Mouse (Mus musculus) forebrain, embryonic 13.5 days (tissue): ENCODE measurements at regions not wholly inside any gene's neighbourhood (a gene's known extent, or its start where the extent isn't known, plus 50 kb on each side); places are given as distances from the start of the nearest gene placed in this dataset.
A peak's percentile ranks its signal among the peaks of the same experiment; 100 is the strongest.

ENCODE experiments used
- ATAC-seq: fragments of 200-750 bp; cut with Nextera tagmentation; 2 replicates; pipeline ENCODE4 v1.8.0; 2017
- H3K27ac ChIP-seq: fragments of 300-500 bp; sonication (generic); 2 replicates; pipeline ENCODE4 v1.5.1; 2015; ENCODE audit warnings: inconsistent platforms, mild to moderate bottlenecking, moderate library complexity
- H3K27me3 ChIP-seq: fragments of 300-500 bp; sonication (generic); 2 replicates; pipeline ENCODE4 v1.6.1; 2015; ENCODE audit warnings: mild to moderate bottlenecking, inconsistent platforms
- H3K36me3 ChIP-seq: fragments of 300-500 bp; sonication (generic); 2 replicates; pipeline ENCODE4 v1.6.1; 2015; ENCODE audit warnings: mild to moderate bottlenecking, inconsistent platforms; ENCODE audit not compliant: poor library complexity, severe bottlenecking
- H3K4me1 ChIP-seq: fragments of 300-500 bp; sonication (generic); 2 replicates; pipeline ENCODE4 v1.6.1; 2015; ENCODE audit warnings: inconsistent platforms
- H3K4me2 ChIP-seq: fragments of 300-500 bp; sonication (generic); 2 replicates; pipeline ENCODE4 v1.6.1; 2015; ENCODE audit warnings: inconsistent platforms, mild to moderate bottlenecking, moderate library complexity
- H3K4me3 ChIP-seq: fragments of 300-500 bp; sonication (generic); 2 replicates; pipeline ENCODE4 v1.5.1; 2015; ENCODE audit warnings: mild to moderate bottlenecking, inconsistent platforms
- H3K9ac ChIP-seq: fragments of 300-500 bp; sonication (generic); 2 replicates; pipeline ENCODE4 v1.6.1; 2015; ENCODE audit warnings: mild to moderate bottlenecking, inconsistent platforms
- H3K9me3 ChIP-seq: fragments of 300-500 bp; sonication (generic); replicated peaks from 2 replicates; pipeline ENCODE4 v1.6.1; 2016; ENCODE audit warnings: inconsistent platforms
- WGBS: fragments of 180-500 bp; shearing (Covaris S2); methylation state at CpG from one replicate; pipeline ENCODE4 v1.1.7; 2015; 5-methylcytosine and 5-hydroxymethylcytosine counted together

DNA sequence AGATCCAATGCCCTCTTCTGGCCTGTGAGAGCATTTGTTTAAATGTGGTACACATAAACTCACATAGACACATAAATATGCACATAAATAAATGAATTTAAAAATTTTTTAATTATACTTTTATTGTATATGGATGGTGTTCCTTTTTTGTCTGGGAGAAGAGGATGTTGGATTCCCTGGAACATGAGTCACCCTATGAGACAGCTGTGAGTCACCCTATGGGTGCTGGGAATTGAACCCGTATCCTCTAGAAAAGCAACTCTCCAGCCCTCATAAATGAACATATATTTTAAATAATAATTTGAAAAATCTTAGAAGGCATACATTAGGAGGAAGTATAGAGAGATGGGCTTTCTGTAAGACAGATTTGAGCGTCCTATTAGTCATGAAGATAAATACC is 76.1 kb upstream of the Dynlt3 start:
- Histone ChIP-seq H3K27ac (no peak overlapping the region), H3K9ac (no peak overlapping the region), H3K9me3 (no peaks in the 10 kb centered on the region), H3K4me3 (no peak overlapping the region), H3K4me1 (no peaks in the 10 kb centered on the region), H3K36me3 (no peaks in the 10 kb centered on the region), H3K4me2 (no peak overlapping the region), H3K27me3 (no peaks in the 10 kb centered on the region)
- no peak for ATAC-seq
- WGBS, result 95% methylated on average over 2 of the region's 2 CpGs

DNA sequence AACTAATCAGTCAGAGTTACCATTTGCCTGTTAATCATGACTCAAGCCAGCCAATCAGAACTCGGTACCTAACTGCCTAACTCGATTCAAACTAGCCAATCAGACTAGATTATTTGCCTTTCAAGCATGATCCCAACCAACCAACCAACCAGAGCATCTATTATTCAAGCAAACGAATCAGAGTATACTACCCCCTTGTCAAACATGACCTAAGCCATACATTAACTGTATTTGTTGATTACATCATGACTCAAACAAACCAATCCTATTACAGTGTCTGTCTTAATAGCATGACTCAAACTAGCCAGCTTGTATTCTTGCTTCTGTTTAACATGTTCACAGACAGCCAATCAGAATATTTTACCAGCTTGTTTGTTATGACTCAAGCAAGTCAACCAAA is 79.7 kb upstream of the Dynlt3 start:
- H3K4me2 ChIP-seq, result no peak overlapping the region
- H3K27me3 ChIP-seq, result no peaks in the 10 kb centered on the region
- H3K36me3 ChIP-seq, result no peaks in the 10 kb centered on the region
- no peak overlapping the region for H3K4me3 ChIP-seq
- H3K27ac ChIP-seq, result no peak overlapping the region
- WGBS, result 84% methylated on average over 3 of the region's 3 CpGs
- no peaks in the 10 kb centered on the region for H3K4me1 ChIP-seq
- H3K9ac ChIP-seq, result no peak overlapping the region
- H3K9me3 ChIP-seq, result no peaks in the 10 kb centered on the region
- no peak for ATAC-seq

DNA sequence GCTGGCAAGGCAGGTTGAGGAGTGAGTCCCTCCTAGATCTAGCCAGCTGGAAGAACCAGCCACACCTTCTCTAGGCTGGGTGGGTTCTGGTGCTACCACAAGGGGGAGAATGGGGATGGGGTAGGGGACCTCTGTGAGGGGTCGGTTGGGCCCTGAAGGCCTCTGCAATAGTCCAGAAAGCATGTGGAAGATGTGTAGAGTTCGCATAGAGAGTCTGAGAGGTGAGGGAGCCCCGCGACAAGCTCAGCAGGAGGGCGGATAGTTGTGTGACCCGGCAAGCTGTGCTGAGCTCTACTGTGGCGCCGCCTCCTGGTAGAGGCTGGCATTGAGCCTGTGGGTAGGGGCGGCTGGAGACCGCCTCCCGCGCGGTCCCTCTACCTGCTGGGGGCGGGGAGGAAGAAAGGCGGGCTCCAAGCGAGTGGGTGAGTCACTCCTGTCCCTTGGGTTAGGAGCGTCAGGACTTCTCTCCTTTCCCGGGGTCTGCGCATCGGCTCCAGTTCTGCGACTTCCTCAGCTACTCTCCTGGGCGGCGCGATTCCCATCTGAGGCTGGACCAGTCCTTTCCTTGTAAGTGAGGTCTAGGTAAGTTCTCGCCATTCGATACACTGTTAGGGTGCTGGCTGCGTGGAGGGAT is 84.6 kb upstream of the Dynlt3 start:
- H3K36me3 ChIP-seq, result no peaks in the 10 kb centered on the region
- H3K9ac ChIP-seq, result peak overlapping the region; percentile 46; the same call in 1 of the 2 replicates
- ATAC-seq, result peak; percentile 81
- WGBS, result 19% methylated on average over 21 of the region's 27 CpGs
- H3K4me2 ChIP-seq, result peak overlapping the region; percentile 56
- H3K27ac ChIP-seq, result no peak overlapping the region
- no peaks in the 10 kb centered on the region for H3K27me3 ChIP-seq
- no peaks in the 10 kb centered on the region for H3K9me3 ChIP-seq
- no peaks in the 10 kb centered on the region for H3K4me1 ChIP-seq
- peak overlapping the region; percentile 42 for H3K4me3 ChIP-seq

DNA sequence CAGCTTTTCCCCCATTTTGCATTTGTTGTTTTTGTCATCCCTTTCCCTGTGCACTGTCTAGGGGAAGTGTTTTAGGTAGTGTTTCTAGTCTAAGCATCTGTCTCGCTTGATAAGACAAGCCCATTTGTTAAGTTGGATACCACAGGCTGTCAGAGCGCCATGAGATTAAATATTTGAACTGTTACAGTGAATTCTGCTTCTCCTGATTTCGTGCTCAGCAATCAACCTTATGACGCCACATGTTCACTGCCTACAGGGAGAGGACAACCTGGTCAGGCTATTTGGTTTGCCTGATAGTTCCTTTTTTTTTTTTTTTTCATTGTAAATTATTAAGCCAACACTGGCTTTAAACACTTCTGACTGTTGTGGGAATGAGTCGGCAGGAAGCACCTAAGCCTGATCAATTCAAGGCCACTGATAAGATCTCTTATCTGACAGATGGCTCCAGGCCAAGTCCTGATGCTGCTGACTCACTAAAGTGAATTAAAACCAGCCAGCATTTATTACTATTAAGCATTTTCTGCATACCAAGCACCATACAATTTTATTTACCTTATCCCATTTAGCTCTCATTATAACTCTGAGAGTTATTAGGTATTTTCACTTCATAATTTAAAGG is 90.3 kb upstream of the Dynlt3 start:
- Histone ChIP-seq H3K27me3 (no peaks in the 10 kb centered on the region), H3K9ac (no peak overlapping the region), H3K36me3 (no peaks in the 10 kb centered on the region), H3K4me2 (no peak overlapping the region), H3K27ac (no peak overlapping the region), H3K4me1 (no peaks in the 10 kb centered on the region), H3K9me3 (no peaks in the 10 kb centered on the region), H3K4me3 (no peak overlapping the region)
- WGBS, result 80% methylated on average over 5 of the region's 5 CpGs
- ATAC-seq, result no peak

GRCm38 (mm10) chrX:9769540-9769939 is 77.2 kb upstream of the Hypm start:
- no peak overlapping the region for H3K4me2 ChIP-seq
- H3K4me1 ChIP-seq, result no peaks in the 10 kb centered on the region
- no peaks in the 10 kb centered on the region for H3K36me3 ChIP-seq
- no peak for ATAC-seq
- H3K4me3 ChIP-seq, result no peak overlapping the region
- H3K9me3 ChIP-seq, result no peaks in the 10 kb centered on the region
- no peak overlapping the region for H3K27ac ChIP-seq
- H3K27me3 ChIP-seq, result no peaks in the 10 kb centered on the region
- H3K9ac ChIP-seq, result no peak overlapping the region

DNA sequence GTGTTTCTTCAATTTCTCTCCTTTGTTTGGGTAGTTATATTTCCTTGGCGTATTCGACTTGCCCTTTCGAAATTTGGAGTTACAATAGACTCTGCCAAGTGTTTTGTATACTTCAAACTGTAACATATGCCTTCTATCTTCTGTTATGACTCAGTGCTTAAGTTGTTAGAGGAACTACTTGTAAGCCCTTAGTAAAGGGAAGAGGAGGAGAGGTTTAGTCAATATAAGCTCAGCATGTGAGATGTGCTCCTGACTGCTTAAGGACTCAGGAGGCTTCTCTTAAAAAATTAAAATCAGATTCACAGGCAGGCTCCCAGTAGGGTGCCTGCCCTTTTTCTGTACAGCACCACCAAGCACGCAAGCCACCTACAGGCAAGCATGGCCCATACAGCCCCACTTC is 69.2 kb upstream of the Hypm start:
- no peaks in the 10 kb centered on the region for H3K27me3 ChIP-seq
- no peak overlapping the region for H3K27ac ChIP-seq
- H3K9me3 ChIP-seq, result no peaks in the 10 kb centered on the region
- 77% methylated on average over 4 of the region's 4 CpGs for WGBS
- H3K9ac ChIP-seq, result no peak overlapping the region
- no peak for ATAC-seq
- H3K4me3 ChIP-seq, result no peak overlapping the region
- H3K4me2 ChIP-seq, result no peak overlapping the region
- no peaks in the 10 kb centered on the region for H3K36me3 ChIP-seq
- H3K4me1 ChIP-seq, result no peaks in the 10 kb centered on the region

DNA sequence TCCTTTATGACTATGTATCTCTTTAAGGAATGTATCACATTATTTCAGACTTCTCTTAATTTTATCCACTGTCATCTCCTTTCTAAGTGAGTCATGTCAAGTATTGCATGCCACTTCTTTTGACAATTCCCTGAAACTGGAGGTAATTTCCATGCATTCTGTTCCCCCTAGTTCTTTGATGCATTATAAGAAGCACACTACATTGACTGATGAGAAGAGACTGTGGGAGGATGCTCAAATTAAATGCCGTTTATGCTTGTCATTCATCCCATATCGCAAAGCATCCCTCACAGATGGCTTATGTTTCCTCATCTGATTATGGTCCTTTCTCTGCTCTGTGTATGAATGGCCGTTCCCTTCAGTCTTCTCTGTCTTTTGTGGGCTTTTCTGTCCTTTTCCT is 57.2 kb upstream of the Hypm start:
- Histone ChIP-seq H3K27ac (no peak overlapping the region), H3K4me1 (no peaks in the 10 kb centered on the region), H3K9me3 (no peaks in the 10 kb centered on the region), H3K36me3 (no peaks in the 10 kb centered on the region), H3K4me2 (no peak overlapping the region), H3K4me3 (no peak overlapping the region), H3K27me3 (no peaks in the 10 kb centered on the region), H3K9ac (no peak overlapping the region)
- no peak for ATAC-seq
- 74% methylated on average over 3 of the region's 3 CpGs for WGBS
